Mouse (Mus musculus) lung, postnatal 4 days (tissue): ENCODE results near the gene Tfip11.

ENCODE experiments used
- DNase-seq, 2 experiments: peaks; one replicate each; pipeline ENCODE4 v3.0.0; 2021

Tfip11 gene

GRCm38 (mm10) chr5:112325546-112326445 is at the start of gene Tfip11:
Gene Tfip11 (plus strand): TSS chr5:112326358.
- peak; percentile 97 for DNase-seq

GRCm38 (mm10) chr5:112276907-112277348 is 49.2 kb upstream of the Tfip11 start:
- DNase-seq = no peak

GRCm38 (mm10) chr5:112277906-112278470 is 48.2 kb upstream of the Tfip11 start:
- no peak for DNase-seq

- no peak for DNase-seq
These were observed 46.8 kb upstream of the Tfip11 start for GRCm38 (mm10) chr5:112279181-112280021.

GRCm38 (mm10) chr5:112280151-112280550 is 46.0 kb upstream of the Tfip11 start:
- peak; percentile 65 to 67 for DNase-seq

- no peak for DNase-seq
These were observed 45.1 kb upstream of the Tfip11 start for GRCm38 (mm10) chr5:112280863-112281660.

GRCm38 (mm10) chr5:112281676-112282075 is 44.5 kb upstream of the Tfip11 start:
- no peak for DNase-seq

- no peak for DNase-seq
These were observed 43.9 kb upstream of the Tfip11 start for GRCm38 (mm10) chr5:112282123-112282779.

GRCm38 (mm10) chr5:112282780-112283482 is 43.2 kb upstream of the Tfip11 start:
- DNase-seq = no peak

- DNase-seq = peak; percentile 73 to 84
These were observed 42.5 kb upstream of the Tfip11 start for GRCm38 (mm10) chr5:112283543-112284202.

GRCm38 (mm10) chr5:112284203-112284582 is 42.0 kb upstream of the Tfip11 start:
- DNase-seq = peak in 1 of 2 experiments; percentile 58

- no peak for DNase-seq
These were observed 40.5 kb upstream of the Tfip11 start for GRCm38 (mm10) chr5:112285548-112286085.

GRCm38 (mm10) chr5:112286608-112286983 is 39.6 kb upstream of the Tfip11 start:
- DNase-seq = no peak

GRCm38 (mm10) chr5:112286984-112287641 is 39.0 kb upstream of the Tfip11 start:
- DNase-seq = no peak

- DNase-seq = no peak
These were observed 38.5 kb upstream of the Tfip11 start for GRCm38 (mm10) chr5:112287652-112288051.

- peak; percentile 48 to 58 for DNase-seq
These were observed 37.7 kb upstream of the Tfip11 start for GRCm38 (mm10) chr5:112288193-112289141.

GRCm38 (mm10) chr5:112289236-112289635 is 36.9 kb upstream of the Tfip11 start:
- peak in 1 of 2 experiments; percentile 40 for DNase-seq

GRCm38 (mm10) chr5:112289819-112290535 is 36.2 kb upstream of the Tfip11 start:
- peak in 1 of 2 experiments; percentile 64 for DNase-seq
